Mouse (Mus musculus): ENCODE data around the gene Fkbpl. TPM values are rescaled to one million over a fixed set of nuclear protein-coding genes. Genes with fewer than 3 reads are reported as not detected.

Gene Fkbpl
- total RNA-seq, 2 experiments from 2014 or later = 4.5 to 9.3 TPM

DNA sequence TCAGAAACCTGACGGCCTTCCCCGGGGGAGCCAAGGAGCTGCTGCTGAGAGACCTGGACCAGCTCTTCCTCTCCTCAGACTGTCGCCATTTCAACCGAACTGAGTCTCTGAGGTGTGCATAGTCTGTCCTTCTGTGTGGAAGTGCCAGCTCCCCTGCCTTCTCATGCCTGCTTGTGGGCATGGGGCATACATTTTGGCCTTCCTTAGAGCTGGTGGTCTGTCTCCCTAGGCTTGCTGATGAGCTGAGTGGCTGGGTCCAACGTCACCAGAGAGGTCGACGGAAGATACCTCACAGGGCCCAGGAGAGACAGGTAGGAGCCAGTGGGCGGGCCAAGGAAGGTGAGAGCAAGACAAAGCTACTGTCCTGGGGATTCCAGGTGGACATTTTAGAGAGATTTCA, 8.4 kb downstream of the Fkbpl start:
- DNase-seq = no peak
- no peak overlapping the region for H3K27ac ChIP-seq
- TF ChIP-seq CTCF (IDR thresholded peaks at IDR 0.05) = no peak
- intact Hi-C loops (cut with DNase I) = no loop called here
- H3K4me3 ChIP-seq = no peak overlapping the region

GRCm38 (mm10) chr17:34653746-34654285, 9.3 kb downstream of the Fkbpl start:
- H3K27ac ChIP-seq = peak overlapping the region; percentile 86
- DNase-seq = peak; percentile 68
- TF ChIP-seq CTCF (IDR thresholded peaks at IDR 0.05) = peak; percentile 86

DNA sequence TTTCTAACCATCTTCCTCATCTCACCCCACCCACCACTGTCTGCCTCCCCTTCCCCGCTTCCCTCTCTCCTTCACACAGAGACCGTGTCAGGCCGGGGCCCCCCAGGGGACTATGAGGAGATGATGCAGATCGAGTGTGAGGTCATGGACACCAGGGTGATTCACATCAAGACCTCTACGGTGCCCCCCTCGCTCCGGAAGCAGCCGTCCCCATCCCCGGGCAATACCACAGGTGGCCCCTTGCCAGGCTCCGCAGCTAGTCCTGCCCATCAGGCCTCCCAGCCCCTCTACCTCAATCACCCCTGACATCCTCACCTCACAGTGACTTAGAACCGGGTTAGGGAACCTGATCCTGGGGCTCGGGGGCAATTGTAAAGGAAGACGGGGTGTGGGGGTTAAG, 9.8 kb downstream of the Fkbpl start:
- intact Hi-C loops (cut with DNase I) = loop anchor here (1.0 kb wide), 1 partner anchor 59 kb away; no protein-coding TSS in a partner anchor
- Histone ChIP-seq H3K4me3 (no peak overlapping the region), H3K27ac (peak overlapping the region; percentile 86)
- peak; percentile 60 for DNase-seq
- no peak for TF ChIP-seq CTCF (IDR thresholded peaks at IDR 0.05)

More at GRCm38 (mm10) chr17:34653746-34654285, 9.3 kb downstream of the Fkbpl start:
- intact Hi-C loops (cut with DNase I) = loop anchor here (1.0 kb wide), 1 partner anchor 59 kb away; no protein-coding TSS in a partner anchor
- H3K4me3 ChIP-seq = no peak overlapping the region

- no peak for TF ChIP-seq CTCF (IDR thresholded peaks at IDR 0.05)
- H3K4me3 ChIP-seq = peak overlapping the region; percentile 26
- DNase-seq = peak; percentile 88
- peak overlapping the region; percentile 86 for H3K27ac ChIP-seq
- intact Hi-C loops (cut with DNase I) = no loop called here
Observed at GRCm38 (mm10) chr17:34655160-34655559, 10.6 kb downstream of the Fkbpl start.

- H3K4me3 ChIP-seq = peak overlapping the region; percentile 32
- TF ChIP-seq CTCF (IDR thresholded peaks at IDR 0.05) = peak; percentile 26; the same call in 1 of the 2 replicates
- DNase-seq = peak; percentile 94
- H3K27ac ChIP-seq = peak overlapping the region; percentile 86
- intact Hi-C loops (cut with DNase I) = no loop called here
Observed at GRCm38 (mm10) chr17:34655581-34655991, 11.0 kb downstream of the Fkbpl start.

DNA sequence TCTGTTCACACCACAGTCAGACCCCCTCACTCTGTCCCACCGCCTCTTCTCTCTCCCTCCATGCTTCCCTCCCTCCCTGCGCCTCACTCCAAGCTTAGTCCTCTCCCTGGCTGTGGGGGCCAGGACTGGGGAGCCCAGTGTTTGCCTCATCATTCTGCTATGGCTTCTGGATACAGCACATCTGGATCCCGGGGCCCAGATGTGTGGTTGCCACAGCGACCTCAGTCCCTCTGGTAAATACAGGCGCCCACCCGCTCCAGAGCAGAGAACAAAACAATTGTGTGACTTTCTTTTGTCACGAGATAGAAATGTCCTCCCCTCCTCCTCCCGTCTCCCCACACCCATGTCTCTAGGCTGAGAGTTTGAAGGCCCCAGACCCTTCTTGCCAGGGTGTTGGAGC, 12.1 kb downstream of the Fkbpl start:
- intact Hi-C loops (cut with DNase I) = no loop called here
- DNase-seq = peak; percentile 63
- TF ChIP-seq CTCF (IDR thresholded peaks at IDR 0.05) = no peak
- no peak overlapping the region; the same call in 1 of the 2 replicates for H3K4me3 ChIP-seq
- H3K27ac ChIP-seq = peak overlapping the region; percentile 86

DNA sequence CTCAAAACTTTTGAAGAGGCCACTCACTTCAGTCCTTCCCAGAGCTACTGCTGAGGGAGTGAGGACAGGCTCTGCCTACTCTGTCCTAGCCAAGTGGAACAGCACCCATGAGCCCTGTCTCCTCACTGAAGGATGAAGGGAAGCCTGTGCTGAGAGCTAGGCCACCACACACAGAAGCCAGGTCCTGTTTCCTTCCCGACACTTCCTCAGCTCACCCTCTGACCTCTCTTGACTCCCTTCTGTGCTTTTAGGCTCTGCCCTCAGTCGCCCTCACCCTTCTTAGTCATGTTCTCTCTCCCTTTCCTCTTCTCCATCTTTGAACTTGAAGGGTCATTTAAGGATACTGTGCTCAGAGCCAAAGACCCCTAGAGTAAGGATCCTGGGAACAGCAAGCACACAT, 12.7 kb downstream of the Fkbpl start:
- intact Hi-C loops (cut with DNase I) = no loop called here
- H3K27ac ChIP-seq = peak overlapping the region; percentile 86
- no peak overlapping the region for H3K4me3 ChIP-seq
- peak; percentile 37 for DNase-seq
- no peak for TF ChIP-seq CTCF (IDR thresholded peaks at IDR 0.05)

DNA sequence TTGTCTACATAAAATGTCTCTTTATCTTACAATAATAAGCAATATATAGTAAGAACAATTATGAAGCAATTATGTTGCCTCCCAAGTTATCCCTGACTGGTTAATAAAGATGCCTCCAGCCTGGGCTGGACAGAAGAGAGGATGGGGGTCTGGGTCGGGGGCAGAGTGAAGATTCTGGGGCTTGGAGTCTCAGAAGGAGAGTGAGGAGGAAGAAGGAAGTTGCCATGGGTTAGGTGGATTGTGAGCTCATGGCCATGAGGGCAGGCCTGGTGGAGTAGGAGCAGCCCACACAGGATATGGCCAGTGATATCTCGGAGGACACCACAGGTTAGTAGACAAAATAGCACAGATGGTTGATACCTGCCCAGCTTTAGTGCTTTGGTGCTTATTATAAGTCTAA, 13.6 kb downstream of the Fkbpl start:
- no peak for DNase-seq
- intact Hi-C loops (cut with DNase I) = no loop called here
- H3K4me3 ChIP-seq = no peak overlapping the region
- peak overlapping the region; percentile 90; the same call in 1 of the 2 replicates for H3K27ac ChIP-seq
- TF ChIP-seq CTCF (IDR thresholded peaks at IDR 0.05) = no peak

DNA sequence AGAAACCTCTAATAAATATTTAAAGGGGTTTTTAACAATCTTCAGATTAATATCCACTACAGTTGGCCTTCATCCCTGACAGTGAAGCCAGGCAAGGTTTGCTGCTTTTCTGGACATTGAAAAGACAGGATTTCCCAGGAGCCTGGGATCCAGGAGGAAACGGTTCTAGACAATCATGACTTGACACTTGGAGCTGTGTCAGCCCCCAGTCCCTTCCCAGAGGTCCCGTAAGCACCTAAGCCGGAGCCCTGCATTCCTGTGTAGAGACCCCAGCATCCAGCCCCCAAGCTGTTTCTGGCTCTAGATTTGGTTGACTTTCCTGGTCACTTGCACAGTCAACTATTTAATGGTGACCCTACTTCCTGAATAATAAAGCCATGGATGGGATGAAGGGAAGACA, 14.0 kb downstream of the Fkbpl start:
- DNase-seq = no peak
- TF ChIP-seq CTCF (IDR thresholded peaks at IDR 0.05) = no peak
- no peak overlapping the region for H3K4me3 ChIP-seq
- intact Hi-C loops (cut with DNase I) = no loop called here
- H3K27ac ChIP-seq = peak overlapping the region; percentile 90; the same call in 1 of the 2 replicates

GRCm38 (mm10) chr17:34659181-34659896, 14.8 kb downstream of the Fkbpl start:
- intact Hi-C loops (cut with DNase I) = no loop called here
- no peak for TF ChIP-seq CTCF (IDR thresholded peaks at IDR 0.05)
- H3K27ac ChIP-seq = peak overlapping the region; percentile 90
- peak; percentile 29 for DNase-seq
- H3K4me3 ChIP-seq = peak overlapping the region; percentile 69

- Histone ChIP-seq H3K27ac (peak overlapping the region; percentile 90), H3K4me3 (peak overlapping the region; percentile 69)
- intact Hi-C loops (cut with DNase I) = no loop called here
- TF ChIP-seq CTCF (IDR thresholded peaks at IDR 0.05) = no peak
- no peak for DNase-seq
Observed at GRCm38 (mm10) chr17:34659897-34660214, 15.3 kb downstream of the Fkbpl start.

DNA sequence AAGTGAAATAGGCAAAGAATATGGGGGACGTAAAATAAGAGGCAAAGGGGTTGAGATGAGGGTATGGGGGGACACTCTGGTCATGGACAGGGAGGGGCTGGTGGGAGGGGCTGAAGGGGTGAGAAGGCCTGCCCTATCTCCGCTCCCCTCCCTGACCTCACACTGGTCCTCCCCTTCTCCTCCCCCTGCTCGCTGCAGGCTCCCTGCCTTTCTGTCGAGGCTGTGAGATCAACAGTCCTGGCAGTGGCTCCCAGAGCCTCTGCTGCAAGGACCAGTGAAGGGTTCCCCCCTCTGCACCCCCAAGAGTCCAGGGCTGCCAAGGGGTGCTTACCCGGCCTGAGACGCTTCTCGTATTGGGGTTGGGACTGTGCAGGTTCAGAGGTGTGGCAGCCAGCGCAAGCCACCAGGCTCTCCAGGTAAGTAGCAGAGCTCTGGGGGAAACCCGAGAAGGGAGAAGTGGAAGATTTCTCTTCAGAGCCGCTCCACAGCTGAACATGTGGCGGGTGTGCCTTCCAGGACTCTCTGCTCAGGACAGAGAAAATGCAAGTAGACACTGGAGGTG, 15.8 kb downstream of the Fkbpl start:
- Histone ChIP-seq H3K4me3 (peak overlapping the region; percentile 69), H3K27ac (peak overlapping the region; percentile 90)
- no peak for TF ChIP-seq CTCF (IDR thresholded peaks at IDR 0.05)
- intact Hi-C loops (cut with DNase I) = no loop called here
- peak; percentile 79 for DNase-seq

DNA sequence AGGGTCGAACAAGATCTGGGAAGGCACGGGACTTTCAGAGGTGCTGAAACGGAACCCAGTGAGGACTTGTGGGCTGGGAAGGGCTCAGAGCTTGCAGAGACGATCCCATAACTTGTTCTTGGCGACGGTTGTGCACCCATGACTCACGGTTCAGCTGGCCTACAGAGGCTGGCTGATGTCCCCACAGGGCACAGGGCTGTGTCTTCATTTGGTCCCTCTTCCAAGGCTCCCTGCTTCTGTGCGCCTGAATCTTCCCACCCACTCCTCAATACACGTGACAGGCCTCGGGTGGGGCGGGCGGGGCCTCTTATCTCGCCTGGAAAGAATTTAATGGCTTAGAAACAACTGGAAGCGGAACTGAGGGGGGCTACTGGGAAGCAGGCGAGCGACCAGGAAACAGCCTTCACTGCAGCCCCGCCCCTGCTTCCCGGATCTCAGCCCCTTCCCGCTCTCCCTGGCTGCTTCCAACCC, 16.6 kb downstream of the Fkbpl start:
- Histone ChIP-seq H3K4me3 (peak overlapping the region; percentile 69), H3K27ac (peak overlapping the region; percentile 90)
- TF ChIP-seq CTCF (IDR thresholded peaks at IDR 0.05) = no peak
- DNase-seq = peak; percentile 82
- intact Hi-C loops (cut with DNase I) = no loop called here

All from gastrocnemius, adult 2 months (tissue).